Mouse (Mus musculus): ENCODE measurements around the gene Dzank1.

The Dzank1 gene

DNA sequence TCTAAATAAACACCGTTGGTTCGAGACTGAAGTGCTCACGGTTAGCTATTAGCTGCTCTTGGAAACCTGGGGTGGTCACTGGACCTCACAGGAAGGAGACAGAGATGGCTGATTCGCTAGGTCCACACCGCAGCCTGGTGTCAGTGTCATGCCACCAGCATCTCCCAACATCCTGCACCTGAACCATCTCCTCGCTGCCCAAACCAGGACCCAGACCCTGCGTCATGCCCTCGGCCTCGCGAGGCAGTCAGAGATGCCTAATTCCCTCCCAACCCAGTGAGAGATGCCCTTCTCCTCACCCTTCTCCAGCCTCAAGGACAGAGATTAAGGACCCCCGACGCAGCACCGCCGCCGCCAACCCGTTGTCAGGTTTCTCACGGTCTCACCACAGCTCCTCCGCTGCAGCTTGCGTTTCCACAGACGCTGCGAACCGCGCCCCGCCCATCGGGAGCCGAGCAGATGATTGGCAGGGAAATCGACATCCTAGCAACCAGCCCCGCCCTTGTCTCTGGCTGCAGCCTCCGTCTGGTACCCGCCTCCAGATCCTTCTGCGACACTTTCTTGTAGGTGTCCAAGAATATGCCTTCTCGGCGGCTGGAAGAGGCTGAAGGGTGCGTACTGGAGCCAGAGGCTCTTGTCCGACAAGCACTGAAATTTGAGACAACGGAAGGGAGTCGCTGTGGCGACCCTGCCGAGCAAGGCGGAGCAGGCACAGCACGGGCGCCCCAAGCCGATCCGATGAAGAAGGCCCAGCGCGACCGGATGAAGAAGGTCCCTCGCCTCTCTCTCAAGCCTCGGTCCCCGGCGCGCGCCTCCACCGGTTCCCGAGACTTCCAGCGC, at the start of gene Dzank1, which contains the start of gene Polr3f:
Dzank1 (minus strand) TSS at position 434 of the 840 bp plus-strand sequence.
Polr3f (plus strand) TSS at position 738 of the 840 bp plus-strand sequence.
- DNase-seq (ENCODE audit: low read depth, low spot score): peak; percentile 97

DNA sequence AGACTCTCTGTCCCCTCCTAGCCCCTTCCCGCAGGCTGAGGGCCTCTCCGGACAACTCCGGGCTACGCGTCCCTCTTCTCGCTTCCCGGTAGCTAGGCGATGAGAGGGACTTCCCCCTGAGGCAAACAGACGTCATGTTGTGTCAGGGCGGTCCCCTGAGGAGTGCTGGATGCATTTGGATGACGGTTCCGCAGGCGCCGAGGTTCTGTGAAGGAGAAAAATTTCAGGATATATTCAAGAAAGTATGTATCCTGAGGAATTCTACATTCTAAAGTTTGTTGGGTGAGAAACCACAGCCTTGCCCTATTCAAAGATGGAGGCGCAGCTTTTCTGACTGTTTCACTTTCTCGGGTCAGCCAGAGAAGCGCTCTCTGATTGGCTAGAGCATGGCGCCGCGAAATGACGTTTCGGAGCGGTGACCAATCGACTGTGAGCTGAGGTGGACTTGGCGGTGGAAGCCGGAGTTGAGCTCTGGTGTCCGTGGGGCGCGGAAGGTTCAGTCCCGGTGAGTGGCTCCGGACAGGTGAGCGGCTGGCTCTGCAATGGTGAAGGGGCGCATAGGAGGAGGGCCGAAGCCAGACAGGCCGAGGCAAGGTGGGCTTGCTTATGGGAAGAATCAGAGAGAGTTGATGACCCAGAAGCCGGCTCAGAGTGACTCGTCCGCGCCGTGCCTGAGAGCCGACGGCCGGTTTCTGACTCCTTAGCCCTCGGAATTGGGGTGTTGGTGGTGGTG, 28.8 kb upstream of the Dzank1 start, which contains the start of gene Sec23b:
Sec23b (plus strand) TSS at position 410 of the 733 bp plus-strand sequence.
- peak; percentile 97 for DNase-seq (ENCODE audit: low read depth, low spot score)

DNA sequence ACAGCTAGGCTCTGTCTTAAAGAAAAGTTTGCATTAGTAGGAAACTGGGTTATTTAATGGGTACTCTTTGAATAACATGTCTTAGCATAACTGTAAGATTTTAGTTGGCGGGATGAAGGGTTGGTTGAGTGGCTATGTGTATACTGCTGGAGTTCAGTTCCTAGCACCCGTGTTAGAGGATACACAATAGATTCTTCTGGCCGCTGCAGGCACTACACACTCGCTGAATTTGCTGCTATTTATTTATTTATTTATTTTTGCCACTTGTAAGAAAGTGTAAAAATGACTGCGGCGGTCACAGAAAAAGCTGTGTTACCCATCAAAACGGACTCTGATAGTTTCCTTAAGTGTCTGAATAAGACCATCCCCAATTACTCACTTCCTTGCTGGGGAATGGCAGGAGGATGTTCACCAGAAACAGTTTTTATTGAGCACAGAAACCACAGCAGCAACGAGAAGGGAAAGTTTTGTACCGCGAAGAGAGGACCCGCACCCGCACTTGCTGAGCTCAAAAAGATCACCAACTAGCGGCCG, 28.1 kb upstream of the Dzank1 start:
- no peak for DNase-seq (ENCODE audit: low read depth, low spot score)

DNA sequence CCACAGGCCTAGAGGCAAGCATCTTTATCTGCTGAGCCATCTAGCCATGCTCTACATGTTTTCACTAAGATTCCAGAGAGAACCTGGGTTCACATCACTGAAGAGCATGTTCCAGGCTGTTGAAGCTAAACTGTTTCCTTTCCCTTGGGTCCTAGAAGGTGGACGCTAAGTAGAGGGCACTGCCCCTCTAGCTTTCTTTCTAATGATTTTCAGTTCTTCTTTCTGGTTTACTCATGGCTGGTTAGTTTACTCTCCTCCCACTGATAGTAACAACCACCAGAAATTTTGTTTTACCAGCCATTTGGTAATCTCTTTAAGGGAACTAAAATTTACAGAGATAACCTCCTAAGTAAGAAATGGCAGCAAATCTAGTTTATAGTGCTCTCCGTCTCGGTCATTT, 26.7 kb upstream of the Dzank1 start:
- DNase-seq (ENCODE audit: low read depth, low spot score): no peak

DNA sequence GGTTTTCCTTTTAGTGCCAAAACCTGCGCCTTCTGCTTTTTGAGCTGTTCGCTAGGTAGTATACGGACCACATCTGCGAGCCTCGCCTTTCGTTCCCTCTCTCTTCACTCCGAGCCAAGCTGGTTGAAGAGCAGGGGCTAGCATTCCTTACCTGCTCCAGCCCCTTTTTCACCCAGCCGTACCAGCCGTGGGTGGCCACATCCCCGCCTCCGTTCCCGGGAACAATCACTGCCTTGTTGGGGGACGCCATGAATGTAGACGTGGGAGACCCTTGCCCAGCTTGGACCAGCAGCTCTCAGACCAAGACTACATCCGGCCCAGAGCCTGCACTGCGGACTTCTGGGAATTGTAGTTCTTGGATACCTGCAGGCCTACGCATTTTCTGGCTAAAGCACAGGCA, 23.3 kb upstream of the Dzank1 start, which contains the start of gene Rbbp9:
Rbbp9 (minus strand) TSS at position 341 of the 400 bp plus-strand sequence.
- DNase-seq (ENCODE audit: low read depth, low spot score): peak; percentile 73

DNA sequence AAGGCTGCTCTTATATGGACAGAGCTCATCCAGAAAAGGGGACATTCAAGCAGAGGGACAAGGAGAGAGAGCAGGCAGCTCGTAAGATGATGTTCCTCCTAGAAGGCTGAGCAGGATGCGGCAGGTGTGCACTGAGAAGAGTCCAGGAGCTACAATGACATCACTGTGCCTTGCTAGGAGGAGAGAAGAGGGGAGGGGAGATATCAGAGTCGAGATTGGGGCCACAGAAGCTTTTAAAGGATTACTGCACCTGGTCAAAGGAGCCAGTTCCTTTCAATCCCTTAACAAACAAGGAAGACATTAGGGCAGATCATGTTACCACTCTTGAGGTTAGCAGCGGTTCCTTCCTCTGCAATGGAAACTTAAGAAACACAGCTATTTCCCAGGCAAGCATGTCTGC, 20.3 kb upstream of the Dzank1 start:
- DNase-seq (ENCODE audit: low read depth, low spot score): no peak

DNA sequence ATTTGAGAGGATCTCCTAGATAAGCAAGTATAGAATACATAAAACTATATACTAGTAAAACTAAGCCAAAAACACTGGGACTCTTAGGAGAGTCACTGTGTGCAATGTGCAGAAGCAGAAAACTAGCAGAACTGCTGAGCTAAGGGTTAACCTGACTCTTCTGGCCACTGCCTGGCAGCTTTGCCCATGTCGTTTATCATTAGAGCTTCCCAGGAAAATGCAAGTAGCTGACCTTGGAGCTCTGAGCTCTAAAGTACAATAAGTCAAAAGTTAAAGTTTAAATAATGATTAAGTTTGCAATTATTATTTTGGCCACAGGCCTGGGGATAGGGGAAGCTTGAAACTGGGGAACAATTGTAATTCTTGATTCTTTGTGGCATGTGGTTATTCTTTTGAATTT, 18.3 kb upstream of the Dzank1 start:
- DNase-seq (ENCODE audit: low read depth, low spot score): no peak

DNA sequence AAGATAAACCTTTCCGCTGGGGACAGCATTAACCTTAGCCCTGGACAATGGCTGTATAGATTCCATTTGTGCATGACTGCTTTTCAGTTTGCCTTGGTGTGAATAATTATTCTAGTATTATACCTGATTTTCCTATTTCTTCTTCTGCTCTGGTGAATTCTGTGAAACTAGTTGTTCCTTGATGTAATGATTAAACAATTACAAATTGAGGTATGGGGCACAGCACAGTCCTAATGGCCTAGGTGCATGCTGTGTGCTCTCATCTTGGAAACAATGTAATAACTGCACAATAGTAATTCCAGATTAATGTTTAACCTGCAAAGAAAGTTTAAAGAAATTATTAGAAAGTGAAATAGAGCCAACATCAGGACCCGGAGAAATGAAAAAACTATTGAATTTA, 17.8 kb upstream of the Dzank1 start:
- DNase-seq (ENCODE audit: low read depth, low spot score): no peak

DNA sequence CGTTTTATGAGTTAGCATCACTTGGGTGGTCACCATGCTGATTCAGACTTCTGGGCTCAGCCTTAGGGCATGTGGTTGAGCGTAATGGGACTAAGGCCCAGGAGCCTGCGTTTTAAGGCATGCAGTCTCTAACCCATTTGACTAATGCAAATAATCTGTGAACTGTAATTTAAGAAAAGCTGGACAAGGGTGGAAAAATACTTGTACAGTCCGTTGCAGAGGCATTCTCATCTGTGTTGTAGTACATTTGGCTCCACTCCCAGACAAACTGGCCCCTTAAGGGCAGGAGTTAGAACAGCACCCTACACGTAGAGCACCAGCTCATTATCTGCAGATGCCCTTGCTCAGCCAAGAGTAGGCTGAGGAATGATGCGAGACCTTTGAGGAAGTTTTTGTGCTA, 17.4 kb upstream of the Dzank1 start:
- DNase-seq (ENCODE audit: low read depth, low spot score): no peak

DNA sequence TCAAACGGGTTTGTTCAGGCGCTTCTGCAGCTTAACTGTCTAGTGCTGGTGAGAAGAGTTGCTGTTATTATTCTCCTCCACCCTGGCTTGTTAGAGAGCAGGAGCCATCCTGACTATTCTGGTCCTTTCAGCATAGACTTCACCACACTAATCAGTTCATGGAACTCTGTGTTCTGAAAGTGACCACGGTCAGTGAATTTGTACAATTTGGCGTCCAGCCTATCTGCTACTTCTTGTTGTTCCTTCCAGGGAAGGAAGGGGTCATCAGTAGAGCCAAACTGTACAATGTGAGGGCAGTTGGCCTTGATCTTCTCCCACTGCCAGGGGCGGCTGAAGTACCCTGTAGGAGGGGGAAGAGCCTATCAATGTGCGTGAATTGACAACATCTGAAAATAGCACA, 16.5 kb upstream of the Dzank1 start:
- DNase-seq (ENCODE audit: low read depth, low spot score): no peak

DNA sequence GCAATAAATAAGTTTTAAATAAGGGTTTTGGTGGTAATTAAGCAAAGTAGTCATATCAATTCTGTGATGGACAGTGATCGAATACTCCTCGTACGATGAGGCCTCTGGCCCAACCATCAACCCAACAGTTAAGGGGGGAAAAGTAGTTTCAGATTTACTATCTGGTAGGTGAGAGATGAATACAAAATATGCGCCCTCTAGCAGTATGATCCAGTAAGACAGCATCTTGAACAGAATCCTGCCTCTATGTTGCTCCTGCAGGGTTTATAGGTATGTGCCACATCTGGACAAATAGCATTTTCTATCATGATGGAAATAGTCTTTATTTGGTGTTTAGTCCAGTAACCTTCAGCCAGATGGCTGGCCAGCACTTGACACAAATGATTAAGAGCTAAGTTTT, 14.0 kb upstream of the Dzank1 start:
- DNase-seq (ENCODE audit: low read depth, low spot score): no peak

DNA sequence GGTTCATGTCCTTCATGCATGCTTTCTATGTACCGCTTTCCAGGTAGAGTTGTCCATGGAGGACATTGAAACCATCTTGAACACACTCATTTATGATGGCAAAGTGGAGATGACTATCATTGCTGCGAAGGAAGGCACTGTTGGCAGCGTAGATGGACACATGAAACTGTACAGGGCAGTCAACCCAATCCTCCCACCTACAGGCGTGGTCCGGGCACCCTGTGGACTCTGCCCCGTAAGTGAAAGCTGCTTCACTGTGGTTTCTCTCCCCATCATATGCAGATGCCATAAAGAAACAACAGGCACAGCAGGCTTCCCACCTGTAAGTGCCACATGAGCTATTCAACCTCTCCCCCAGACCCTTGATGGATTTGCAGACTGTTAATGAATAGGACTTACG, 9.9 kb upstream of the Dzank1 start:
- DNase-seq (ENCODE audit: low read depth, low spot score): no peak

DNA sequence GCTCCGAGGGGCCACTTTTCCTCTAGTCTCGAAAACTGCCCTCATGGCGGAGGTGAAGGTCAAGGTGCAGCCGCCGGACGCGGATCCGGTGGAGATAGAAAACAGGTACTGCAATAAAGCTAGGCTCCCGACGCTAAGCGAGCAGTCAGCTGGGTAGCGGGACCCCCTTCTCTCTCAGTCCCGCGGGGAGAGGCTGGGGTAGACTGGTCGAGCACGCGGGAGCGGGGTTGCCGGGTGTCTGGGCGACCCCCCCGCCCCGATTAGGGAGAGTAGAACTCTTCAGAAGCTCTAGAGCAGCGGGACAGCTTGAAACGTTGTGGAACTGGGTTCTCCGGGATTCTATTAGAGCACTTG, 584 bp upstream of the Dzank1 start:
- DNase-seq (ENCODE audit: low read depth, low spot score): no peak

DNA sequence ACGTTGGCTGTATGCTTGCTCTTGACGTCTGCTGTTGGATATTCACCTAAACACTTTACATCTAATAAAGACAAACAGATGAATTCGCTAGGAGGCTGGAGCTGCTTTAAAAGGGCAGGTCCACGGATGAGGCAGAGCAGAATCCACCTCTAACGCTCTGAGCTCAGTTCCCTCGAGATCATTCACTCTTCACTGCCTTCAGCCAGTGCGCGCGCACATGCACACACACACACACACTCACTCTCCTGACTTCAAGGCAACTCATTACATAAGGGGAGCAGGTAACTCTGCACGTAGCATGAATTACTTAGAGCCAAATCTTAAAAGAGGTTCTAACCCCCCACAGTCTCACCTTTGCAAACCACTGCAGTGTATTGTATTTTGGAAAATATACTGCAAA, 1.4 kb downstream of the Dzank1 start:
- DNase-seq (ENCODE audit: low read depth, low spot score): peak; percentile 29

DNA sequence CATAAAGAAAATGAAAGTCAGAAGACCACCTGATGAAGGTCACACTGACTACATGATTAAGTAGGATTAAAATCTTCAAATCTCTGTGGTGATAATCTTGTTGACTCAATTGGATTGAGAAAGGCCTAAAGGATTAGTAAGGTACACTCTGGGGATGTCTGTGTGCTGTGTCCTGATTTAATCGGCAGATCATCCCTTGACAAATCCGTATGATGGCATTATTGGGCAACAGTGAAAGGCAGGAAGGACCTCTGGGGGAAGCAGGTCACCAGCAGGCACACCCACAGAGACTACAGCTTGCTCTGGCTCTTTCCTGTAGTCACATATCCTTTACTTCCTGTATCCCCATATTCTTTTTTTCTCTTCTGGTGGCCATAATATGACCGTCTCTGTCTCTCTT, 7.4 kb downstream of the Dzank1 start:
- DNase-seq (ENCODE audit: low read depth, low spot score): no peak

DNA sequence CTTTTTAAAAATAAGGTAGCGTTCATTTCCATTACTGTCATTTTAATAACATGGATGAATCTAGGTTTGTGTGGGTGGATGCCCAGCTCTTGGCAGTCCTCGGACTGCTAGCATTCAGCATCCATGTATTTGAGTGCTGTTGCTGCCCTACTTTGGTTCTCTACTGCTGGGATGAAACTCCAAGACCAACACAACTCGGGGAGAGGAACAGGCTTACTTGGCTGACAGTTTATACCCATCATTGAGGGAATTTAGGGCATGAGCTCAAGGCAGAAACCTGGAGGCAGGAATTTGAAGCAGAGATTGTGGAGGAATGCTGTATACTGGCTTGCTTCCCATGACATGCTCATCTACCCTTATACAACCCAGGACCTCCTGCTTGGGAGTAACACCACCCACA, 12.6 kb downstream of the Dzank1 start:
- DNase-seq (ENCODE audit: low read depth, low spot score): peak; percentile 44

DNA sequence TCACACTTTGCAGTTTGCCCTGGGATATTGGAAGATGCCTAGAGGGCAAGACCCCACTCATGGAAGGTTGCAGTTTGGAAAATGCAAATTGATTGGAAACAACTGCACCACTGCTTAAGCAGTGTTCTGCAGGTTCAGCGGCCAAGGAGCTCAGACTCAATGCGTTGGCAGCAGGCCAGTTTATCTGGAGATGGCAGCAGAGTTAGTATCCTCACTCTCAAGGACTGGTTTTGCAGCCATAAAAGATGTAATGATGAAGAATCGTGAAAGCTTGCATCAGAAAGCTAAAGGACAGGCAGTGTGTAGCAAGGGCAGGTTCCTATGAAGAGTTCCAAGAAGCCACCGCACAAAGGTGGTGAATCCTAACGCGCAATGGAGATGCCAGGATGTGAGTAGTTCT, 25.1 kb downstream of the Dzank1 start:
- DNase-seq (ENCODE audit: low read depth, low spot score): no peak

DNA sequence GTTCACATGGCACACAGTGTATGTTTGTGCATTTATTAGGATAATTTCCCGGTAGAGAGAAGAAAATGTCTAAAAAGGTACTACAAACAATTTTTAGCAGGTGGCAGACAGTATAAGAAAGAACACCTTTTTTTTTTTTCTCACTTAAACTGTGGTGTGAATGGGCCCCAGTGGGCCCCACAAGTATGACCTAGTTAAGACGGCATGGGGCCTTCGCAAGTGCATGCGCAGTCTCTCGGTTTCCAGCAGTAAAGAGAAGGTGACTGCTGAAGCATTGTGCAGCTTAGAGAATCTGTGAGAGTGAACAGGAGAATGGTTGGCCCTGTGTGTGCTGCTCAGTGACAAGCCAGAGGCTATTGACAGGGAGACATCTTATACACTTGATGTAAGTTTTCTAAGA, 37.9 kb downstream of the Dzank1 start:
- no peak for DNase-seq (ENCODE audit: low read depth, low spot score)

DNA sequence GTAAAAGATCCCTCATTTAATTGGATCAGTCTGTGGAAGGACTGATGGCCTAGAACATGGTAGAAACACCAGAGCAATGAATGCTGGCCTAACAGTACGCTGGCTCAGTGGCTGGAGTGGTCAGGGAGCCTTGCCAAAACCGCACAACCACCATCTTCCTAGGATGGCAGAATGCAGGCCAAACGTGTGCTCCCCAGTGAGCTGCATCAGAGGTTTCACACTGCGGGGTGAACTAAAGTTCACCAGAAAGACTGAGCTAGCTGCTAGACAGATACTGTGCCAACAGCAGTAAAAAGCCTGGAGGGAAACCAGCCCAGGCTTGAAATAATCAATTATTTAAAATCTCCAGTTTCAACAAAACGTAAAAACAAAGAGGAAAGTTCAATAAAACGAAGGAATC, 39.7 kb downstream of the Dzank1 start:
- no peak for DNase-seq (ENCODE audit: low read depth, low spot score)

DNA sequence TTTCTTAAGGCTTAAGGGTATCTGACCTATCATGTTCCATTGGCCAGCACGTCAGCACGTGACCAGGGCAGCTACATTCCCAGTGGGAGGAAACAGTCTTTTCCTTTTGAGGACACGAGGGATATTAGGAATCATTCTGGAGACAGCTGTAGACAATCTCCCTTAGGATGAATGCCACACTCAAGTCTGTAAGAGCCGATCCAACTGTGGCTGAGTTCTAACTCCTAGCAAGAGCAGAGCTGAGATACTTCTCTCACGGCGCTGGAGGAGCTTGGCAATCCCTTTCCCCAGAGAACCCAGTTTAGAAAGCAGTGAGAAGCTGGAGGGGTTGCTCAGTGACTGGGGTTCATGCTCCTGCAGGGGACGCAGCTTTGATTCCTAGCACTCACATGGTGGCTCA, 41.8 kb downstream of the Dzank1 start:
- no peak for DNase-seq (ENCODE audit: low read depth, low spot score)

DNA sequence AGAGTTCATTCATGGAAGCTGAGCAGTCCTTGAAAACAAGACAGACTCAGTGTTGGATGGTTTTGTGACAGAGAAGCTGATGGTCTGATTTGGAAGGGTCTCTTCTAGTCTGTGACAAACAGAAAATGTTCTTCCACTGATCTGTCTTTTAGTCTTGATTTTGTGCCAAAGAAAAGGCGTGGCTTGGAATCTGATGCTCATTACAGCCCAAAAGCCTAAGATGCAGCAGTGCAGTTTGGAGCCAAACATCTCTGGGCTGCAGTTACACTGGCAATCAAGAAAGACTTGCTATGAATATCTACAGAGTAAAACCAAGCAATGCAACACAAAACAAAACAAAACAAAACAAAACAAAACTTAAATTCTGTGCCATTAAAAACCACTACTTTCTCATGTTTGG, 43.1 kb downstream of the Dzank1 start:
- DNase-seq (ENCODE audit: low read depth, low spot score): no peak

DNA sequence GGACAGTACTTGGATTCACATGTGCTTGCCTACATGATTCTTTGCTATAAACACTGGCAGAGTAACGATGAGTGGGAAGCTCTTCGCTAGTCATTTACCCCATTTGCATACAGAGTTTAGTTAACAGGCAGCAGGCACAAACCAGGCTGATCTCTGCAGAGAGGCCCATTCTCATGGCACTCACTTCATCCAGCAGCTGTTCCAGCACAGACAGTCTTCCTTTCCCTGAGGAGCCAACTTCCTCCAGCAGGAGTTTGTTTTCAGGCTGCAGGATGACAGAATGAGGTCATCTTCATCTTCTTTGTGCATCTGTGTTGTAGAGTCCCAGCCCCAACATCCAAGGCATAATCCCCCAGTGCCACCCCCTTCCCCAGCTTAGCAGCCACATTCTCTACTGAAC, 47.8 kb downstream of the Dzank1 start:
- peak; percentile 76 for DNase-seq (ENCODE audit: low read depth, low spot score)

DNA sequence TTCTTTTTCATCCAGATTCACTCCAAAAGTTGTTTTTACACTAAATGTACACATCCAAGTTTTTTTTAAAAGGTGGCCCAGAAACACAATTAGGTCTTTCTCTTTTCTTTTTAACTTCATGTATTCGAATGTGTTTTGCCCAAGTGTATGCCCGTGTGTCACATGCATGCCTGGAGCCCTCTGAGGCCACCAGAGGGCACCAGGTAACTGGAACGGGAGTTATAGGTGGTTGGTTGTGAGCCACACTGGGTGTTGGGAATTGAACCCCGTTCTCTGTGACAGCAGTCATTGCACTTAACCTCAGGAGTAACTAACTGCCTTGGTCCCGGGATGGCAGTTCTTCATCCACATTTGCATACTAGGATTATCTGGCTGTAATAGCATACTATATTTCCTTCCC, 60.0 kb downstream of the Dzank1 start:
- no peak for DNase-seq (ENCODE audit: low read depth, low spot score)

All from telencephalon, adult 2 months (tissue).